Mouse (Mus musculus): Measurements from ENCODE around the gene Ankrd33b.

DNA sequence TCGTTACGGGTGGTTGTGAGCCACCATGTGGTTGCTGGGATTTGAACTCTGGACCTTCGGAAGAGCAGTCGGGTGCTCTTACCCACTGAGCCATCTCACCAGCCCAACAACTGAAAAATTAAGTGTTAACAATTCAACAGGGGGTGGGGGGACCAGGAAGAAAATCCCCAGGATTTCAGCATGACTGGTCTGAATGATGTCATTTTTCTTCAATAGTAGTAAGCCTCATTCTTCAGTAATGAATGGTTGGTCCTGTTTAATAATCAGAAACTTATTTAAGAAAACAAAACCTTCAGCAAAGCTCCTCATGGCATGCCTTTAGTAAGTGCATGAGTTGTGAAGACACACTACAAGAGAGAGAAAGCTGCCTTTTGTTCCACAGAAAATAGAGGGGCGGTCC, 32.7 kb downstream of the Ankrd33b start:
- TF ChIP-seq GATA1 (IDR thresholded peaks at IDR 0.05; ENCODE audit: borderline replicate concordance, low read length) = no peak
- TF ChIP-seq FLI1 (IDR thresholded peaks at IDR 0.05; ENCODE audit: low read length) = no peak
